Mouse (Mus musculus) testis, adult 2 months (tissue): ENCODE results near the gene Fstl5. TPM values are rescaled to one million over a fixed set of nuclear protein-coding genes. Genes with fewer than 3 reads are reported as not detected.

Experiments used
- H3K27ac ChIP-seq: fragments of 200-500 bp; 2 replicates; pipeline ENCODE4 v1.5.1; 2012; ENCODE audit warnings: low read depth, low read length; ENCODE audit not compliant: control insufficient read depth, insufficient read depth
- H3K27me3 ChIP-seq: fragments of 200-500 bp; 2 replicates; pipeline ENCODE4 v1.6.1; 2012; ENCODE audit warnings: mild to moderate bottlenecking, low read length, moderate library complexity; ENCODE audit not compliant: control insufficient read depth, insufficient read depth
- H3K36me3 ChIP-seq: fragments of 200-500 bp; 2 replicates; pipeline ENCODE4 v1.6.1; 2012; ENCODE audit warnings: mild to moderate bottlenecking, low read length; ENCODE audit not compliant: control insufficient read depth, insufficient read depth
- H3K4me1 ChIP-seq: fragments of 200-500 bp; 2 replicates; pipeline ENCODE4 v1.6.1; 2012; ENCODE audit warnings: low read length; ENCODE audit not compliant: control insufficient read depth, insufficient read depth
- H3K4me3 ChIP-seq: fragments of 200-500 bp; 2 replicates; pipeline ENCODE4 v1.5.1; 2012; ENCODE audit warnings: low read depth, mild to moderate bottlenecking, low read length, moderate library complexity, mixed read lengths; ENCODE audit not compliant: control insufficient read depth
- CTCF ChIP-seq: fragments of 200-500 bp; IDR thresholded peaks from 2 replicates; pipeline ENCODE4 v1.5.1; 2012; ENCODE audit warnings: low read depth, mild to moderate bottlenecking, inconsistent platforms, low read length, moderate library complexity; ENCODE audit not compliant: control insufficient read depth, insufficient read depth, insufficient replicate concordance
- POLR2A ChIP-seq: fragments of 200-500 bp; IDR thresholded peaks from 2 replicates; pipeline ENCODE4 v1.6.1; 2012; ENCODE audit warnings: low read depth, mild to moderate bottlenecking, inconsistent platforms, low read length, moderate library complexity; ENCODE audit not compliant: control insufficient read depth
- polyA plus RNA-seq: library from polyadenylated mRNA; depleted of rRNA; stranded (reverse); fragments of >200 nt; gene quantifications from 2 replicates; pipeline ENCODE4 v1.2.3, GENCODE M21; 2012

The Fstl5 gene
- polyA plus RNA-seq, 1 experiment: 0.35 TPM

GRCm38 (mm10) chr3:76238834-76239233, 164.8 kb downstream of the Fstl5 start:
- Histone ChIP-seq H3K36me3 (no peaks in the 10 kb centered on the region), H3K4me3 (no peak overlapping the region), H3K27ac (no peak overlapping the region), H3K27me3 (no peaks in the 10 kb centered on the region), H3K4me1 (no peaks in the 10 kb centered on the region)
- no peak for TF ChIP-seq POLR2A
- TF ChIP-seq CTCF: no peak

- Histone ChIP-seq H3K27ac (no peak overlapping the region), H3K36me3 (no peaks in the 10 kb centered on the region), H3K4me3 (no peak overlapping the region), H3K4me1 (no peaks in the 10 kb centered on the region), H3K27me3 (no peaks in the 10 kb centered on the region)
- TF ChIP-seq CTCF (no peak), POLR2A (no peak)
These were observed 177.3 kb downstream of the Fstl5 start for GRCm38 (mm10) chr3:76251385-76251784.

- H3K36me3 ChIP-seq: no peaks in the 10 kb centered on the region
- TF ChIP-seq CTCF: no peak
- TF ChIP-seq POLR2A: no peak
- no peak overlapping the region for H3K27ac ChIP-seq
- H3K4me1 ChIP-seq: no peaks in the 10 kb centered on the region
- H3K4me3 ChIP-seq: no peak overlapping the region
- no peaks in the 10 kb centered on the region for H3K27me3 ChIP-seq
These were observed 218.9 kb downstream of the Fstl5 start for GRCm38 (mm10) chr3:76292993-76293392.

- H3K27me3 ChIP-seq: no peaks in the 10 kb centered on the region
- H3K4me3 ChIP-seq: no peak overlapping the region
- no peaks in the 10 kb centered on the region for H3K4me1 ChIP-seq
- H3K36me3 ChIP-seq: no peaks in the 10 kb centered on the region
- no peak overlapping the region for H3K27ac ChIP-seq
- no peak for TF ChIP-seq POLR2A
- no peak for TF ChIP-seq CTCF
These were observed 220.3 kb downstream of the Fstl5 start for GRCm38 (mm10) chr3:76294394-76294793.

GRCm38 (mm10) chr3:76301026-76301773, 227.1 kb downstream of the Fstl5 start:
- Histone ChIP-seq H3K4me1 (no peaks in the 10 kb centered on the region), H3K27me3 (no peaks in the 10 kb centered on the region), H3K27ac (no peak overlapping the region), H3K4me3 (no peak overlapping the region), H3K36me3 (no peaks in the 10 kb centered on the region)
- TF ChIP-seq CTCF (no peak), POLR2A (no peak)

- no peak for TF ChIP-seq POLR2A
- TF ChIP-seq CTCF: no peak
- Histone ChIP-seq H3K4me1 (no peaks in the 10 kb centered on the region), H3K27me3 (no peaks in the 10 kb centered on the region), H3K4me3 (no peak overlapping the region), H3K36me3 (no peaks in the 10 kb centered on the region), H3K27ac (no peak overlapping the region)
These were observed 242.9 kb downstream of the Fstl5 start for GRCm38 (mm10) chr3:76316991-76317390.

GRCm38 (mm10) chr3:76319531-76319930, 245.5 kb downstream of the Fstl5 start:
- no peaks in the 10 kb centered on the region for H3K4me1 ChIP-seq
- TF ChIP-seq POLR2A (no peak), CTCF (no peak)

GRCm38 (mm10) chr3:76322431-76322830, 248.4 kb downstream of the Fstl5 start:
- H3K27ac ChIP-seq: no peak overlapping the region
- no peaks in the 10 kb centered on the region for H3K4me1 ChIP-seq
- H3K36me3 ChIP-seq: no peaks in the 10 kb centered on the region
- H3K27me3 ChIP-seq: no peaks in the 10 kb centered on the region
- TF ChIP-seq CTCF (no peak), POLR2A (no peak)
- no peak overlapping the region for H3K4me3 ChIP-seq

More at GRCm38 (mm10) chr3:76319531-76319930, 245.5 kb downstream of the Fstl5 start:
- no peak overlapping the region for H3K4me3 ChIP-seq
- H3K27me3 ChIP-seq: no peaks in the 10 kb centered on the region
- no peaks in the 10 kb centered on the region for H3K36me3 ChIP-seq
- no peak overlapping the region for H3K27ac ChIP-seq
